Mouse (Mus musculus) lung, postnatal 25 days (tissue): ENCODE data around the gene Psma3.
"Not testable (repeated sequence)": the region's sequence is repeated elsewhere in the genome, so short reads cannot be mapped to it uniquely, and the experiment has no call there.

Experiments
- DNase-seq: peaks from one replicate; pipeline ENCODE4 v3.0.0; 2022; ENCODE audit warnings: low spot score

The Psma3 gene

GRCm38 (mm10) chr12:71003760-71004426, 29.5 kb downstream of the Psma3 start:
- DNase-seq: no peak

GRCm38 (mm10) chr12:71006141-71006540, 31.7 kb downstream of the Psma3 start:
- DNase-seq: no peak

- peak; percentile 61 for DNase-seq
These were observed 32.5 kb downstream of the Psma3 start for GRCm38 (mm10) chr12:71006901-71007300.

GRCm38 (mm10) chr12:71009769-71010168, 35.3 kb downstream of the Psma3 start:
- DNase-seq: peak; percentile 65

- no peak for DNase-seq
These were observed 40.5 kb downstream of the Psma3 start for GRCm38 (mm10) chr12:71014845-71015362.

GRCm38 (mm10) chr12:71015363-71016210, 41.2 kb downstream of the Psma3 start, which contains the start of gene Arid4a:
Arid4a (plus strand) TSS chr12:71015990.
- peak; percentile 100 for DNase-seq

- DNase-seq: no peak
These were observed 41.7 kb downstream of the Psma3 start for GRCm38 (mm10) chr12:71016211-71016502.

GRCm38 (mm10) chr12:71016503-71017241, 42.3 kb downstream of the Psma3 start:
- peak; percentile 48 for DNase-seq

- no peak for DNase-seq
These were observed 42.8 kb downstream of the Psma3 start for GRCm38 (mm10) chr12:71017242-71017571.

- no peak for DNase-seq
These were observed 43.4 kb downstream of the Psma3 start for GRCm38 (mm10) chr12:71017827-71018226.

- no peak for DNase-seq
These were observed 44.8 kb downstream of the Psma3 start for GRCm38 (mm10) chr12:71019211-71019610.

- no peak for DNase-seq
These were observed 50.0 kb downstream of the Psma3 start for GRCm38 (mm10) chr12:71024411-71024810.

GRCm38 (mm10) chr12:71028265-71028664, 53.8 kb downstream of the Psma3 start:
- not testable (repeated sequence) for DNase-seq

- DNase-seq: no peak
These were observed 55.8 kb downstream of the Psma3 start for GRCm38 (mm10) chr12:71030260-71030659.

GRCm38 (mm10) chr12:71030722-71031121, 56.3 kb downstream of the Psma3 start:
- DNase-seq: no peak

GRCm38 (mm10) chr12:71035826-71036225, 61.4 kb downstream of the Psma3 start:
- DNase-seq: no peak

- no peak for DNase-seq
These were observed 62.4 kb downstream of the Psma3 start for GRCm38 (mm10) chr12:71036729-71037404.

GRCm38 (mm10) chr12:71040462-71040861, 66.0 kb downstream of the Psma3 start:
- peak; percentile 86 for DNase-seq

GRCm38 (mm10) chr12:71042451-71042850, 68.0 kb downstream of the Psma3 start:
- no peak for DNase-seq

GRCm38 (mm10) chr12:71043571-71043970, 69.2 kb downstream of the Psma3 start:
- DNase-seq: no peak

GRCm38 (mm10) chr12:71044488-71044887, 70.1 kb downstream of the Psma3 start:
- no peak for DNase-seq
